Mouse (Mus musculus) limb, embryonic 14.5 days (tissue): ENCODE results near the gene Rprd1b. TPM values are rescaled to one million over a fixed set of nuclear protein-coding genes. Genes with fewer than 3 reads are reported as not detected.

ENCODE experiments used
- ATAC-seq: fragments of 200-750 bp; cut with Nextera tagmentation; 2 replicates; pipeline ENCODE4 v1.8.0; 2017; ENCODE audit warnings: low read depth, moderate number of reproducible peaks, moderate TSS enrichment; ENCODE audit not compliant: low FRiP score
- DNase-seq: peaks from one replicate; pipeline ENCODE4 v3.0.0-alpha.2; 2015; ENCODE audit warnings: low spot score
- H3K27ac ChIP-seq: fragments of 300-500 bp; sonication (generic); replicated peaks from 2 replicates; pipeline ENCODE4 v1.5.1; 2014; ENCODE audit warnings: low read depth, mild to moderate bottlenecking, low read length, moderate library complexity, mixed read lengths
- H3K27me3 ChIP-seq: fragments of 300-500 bp; sonication (generic); 2 replicates; pipeline ENCODE4 v1.6.1; 2014; ENCODE audit warnings: low read length, mixed read lengths; ENCODE audit not compliant: control insufficient read depth, insufficient read depth
- H3K36me3 ChIP-seq: fragments of 300-500 bp; sonication (generic); 2 replicates; pipeline ENCODE4 v1.6.1; 2014; ENCODE audit warnings: mild to moderate bottlenecking, low read length, moderate library complexity, mixed read lengths; ENCODE audit not compliant: control insufficient read depth, insufficient read depth
- H3K4me1 ChIP-seq: fragments of 300-500 bp; sonication (generic); 2 replicates; pipeline ENCODE4 v1.6.1; 2014; ENCODE audit warnings: antibody characterized with exemption, low read length, mixed read lengths; ENCODE audit not compliant: control insufficient read depth, insufficient read depth
- H3K4me2 ChIP-seq: fragments of 300-500 bp; sonication (generic); replicated peaks from 2 replicates; pipeline ENCODE4 v1.6.1; 2014; ENCODE audit warnings: low read depth, mild to moderate bottlenecking, low read length, moderate library complexity; ENCODE audit not compliant: severe bottlenecking
- H3K4me3 ChIP-seq: fragments of 300-500 bp; sonication (generic); replicated peaks from 2 replicates; pipeline ENCODE4 v1.5.1; 2014; ENCODE audit warnings: low read length
- H3K9ac ChIP-seq: fragments of 300-500 bp; sonication (generic); 2 replicates; pipeline ENCODE4 v1.6.1; 2014; ENCODE audit warnings: mild to moderate bottlenecking, low read depth, low read length, moderate library complexity; ENCODE audit not compliant: severe bottlenecking
- H3K9me3 ChIP-seq: fragments of 300-500 bp; sonication (generic); 2 replicates; pipeline ENCODE4 v1.6.1; 2016; ENCODE audit warnings: low read length; ENCODE audit not compliant: control insufficient read depth
- POLR2A ChIP-seq: fragments of 200-500 bp; IDR thresholded peaks from 2 replicates; pipeline ENCODE4 v1.8.0; 2012; ENCODE audit warnings: inconsistent platforms, mild to moderate bottlenecking, moderate library complexity, borderline replicate concordance; ENCODE audit not compliant: insufficient read depth, insufficient read length; ENCODE audit errors: extremely low read depth
- WGBS: fragments of 180-500 bp; shearing (Covaris S2); extraction: QIAGEN DNeasy Blood & Tissue Kit; methylation state at CpG from one replicate; pipeline ENCODE4 v1.1.7; 2014; 5-methylcytosine and 5-hydroxymethylcytosine counted together
- polyA plus RNA-seq, 2 experiments: library from polyadenylated mRNA; depleted of rRNA in 1 of 2; stranded (reverse) in 1 of 2; unstranded in 1 of 2; fragments of >200 nt; fragmentation: Nextera tagmentation in 1 of 2; extraction: Ambion mirVana in 1 of 2; gene quantifications; 2 replicates each; pipeline versions ENCODE4 v1.2.1 to v1.2.3; 2012 to 2014

The Rprd1b gene
- polyA plus RNA-seq (2012; rRNA removed) (30.6 and 32.5 TPM in 2 replicates), polyA plus RNA-seq (2014; fragmentation: Nextera tagmentation; extraction: Ambion mirVana) (37.1 and 44.8 TPM in 2 replicates)

DNA sequence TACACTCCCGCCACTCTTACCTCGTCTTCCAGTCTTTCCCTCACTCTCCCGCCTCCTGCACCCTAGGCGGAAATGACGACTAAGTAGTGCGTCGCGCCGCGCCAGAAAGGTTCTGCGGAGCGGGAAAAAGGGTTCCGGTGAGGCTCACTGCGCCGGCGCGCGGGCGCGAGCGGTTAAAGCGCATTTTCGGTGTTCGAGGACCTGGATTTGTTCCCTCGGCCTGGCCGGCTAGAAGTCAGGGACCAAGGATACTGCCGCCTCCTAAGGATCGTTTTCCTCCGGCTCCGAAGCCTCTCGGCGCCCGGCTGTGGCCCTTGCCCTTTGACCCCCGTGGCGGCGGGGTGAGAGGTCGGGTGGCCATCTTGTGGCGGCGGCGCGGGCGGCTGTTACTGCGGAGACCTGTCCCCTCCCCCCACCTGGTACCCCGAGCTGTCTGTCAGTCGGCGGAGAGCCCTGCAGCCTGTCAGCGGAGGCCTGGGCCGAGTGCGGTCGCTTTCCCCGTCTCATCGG, at the start of gene Rprd1b, which contains the start of gene Tti1:
Rprd1b (plus strand) TSS at position 144 of the 510 bp plus-strand sequence.
Tti1 (minus strand) TSS at position 80 of the 510 bp plus-strand sequence.
- WGBS, result 0% methylated on average over 47 of the region's 52 CpGs
- DNase-seq (peak; percentile 94), ATAC-seq (peak; percentile 94)
- H3K9ac ChIP-seq, result peak within 1 kb of the TSS; percentile 87
- peak within 1 kb of the TSS; percentile 95 for H3K27ac ChIP-seq
- H3K36me3 ChIP-seq, result no peaks in the 10 kb centered on the region
- TF ChIP-seq POLR2A, result peak; percentile 82; the same call in 1 of the 2 replicates
- no peaks in the 10 kb centered on the region for H3K27me3 ChIP-seq
- H3K4me1 ChIP-seq, result peaks cover 28% of the 10 kb centered on the region
- no peaks in the 10 kb centered on the region for H3K9me3 ChIP-seq
- H3K4me2 ChIP-seq, result peak within 1 kb of the TSS; percentile 79
- H3K4me3 ChIP-seq, result peak within 1 kb of the TSS; percentile 76

- H3K27me3 ChIP-seq, result no peaks in the 10 kb centered on the region; the same call in 1 of the 2 replicates
- no peak for TF ChIP-seq POLR2A
- H3K9ac ChIP-seq, result no peak overlapping the region
- H3K4me1 ChIP-seq, result peaks cover 14% of the 10 kb centered on the region
- DNase-seq, result no peak
- no peak overlapping the region for H3K4me2 ChIP-seq
- no peak overlapping the region for H3K27ac ChIP-seq
- no peak overlapping the region for H3K4me3 ChIP-seq
- peaks cover 6% of the 10 kb centered on the region for H3K36me3 ChIP-seq
- H3K9me3 ChIP-seq, result no peaks in the 10 kb centered on the region
- 76% methylated on average over 5 of the region's 5 CpGs for WGBS
- ATAC-seq, result no peak
These were observed 49.1 kb upstream of the Rprd1b start for GRCm38 (mm10) chr2:157979241-157979640.

- H3K27me3 ChIP-seq, result no peaks in the 10 kb centered on the region
- no peaks in the 10 kb centered on the region for H3K9me3 ChIP-seq
- no peak overlapping the region for H3K27ac ChIP-seq
- no peak overlapping the region for H3K9ac ChIP-seq
- 81% methylated on average over 3 of the region's 3 CpGs for WGBS
- H3K36me3 ChIP-seq, result peaks cover 10% of the 10 kb centered on the region
- no peak for TF ChIP-seq POLR2A
- DNase-seq, result no peak
- H3K4me1 ChIP-seq, result no peaks in the 10 kb centered on the region
- no peak for ATAC-seq
- no peak overlapping the region for H3K4me2 ChIP-seq
- H3K4me3 ChIP-seq, result no peak overlapping the region
These were observed 45.6 kb upstream of the Rprd1b start for GRCm38 (mm10) chr2:157982727-157983126.

GRCm38 (mm10) chr2:157983276-157983675, 45.0 kb upstream of the Rprd1b start:
- no peak for ATAC-seq
- 78% methylated on average over 4 of the region's 4 CpGs for WGBS
- no peak for TF ChIP-seq POLR2A

GRCm38 (mm10) chr2:157985611-157986010, 42.7 kb upstream of the Rprd1b start:
- DNase-seq, result no peak
- H3K4me3 ChIP-seq, result no peak overlapping the region
- H3K4me2 ChIP-seq, result no peak overlapping the region
- 87% methylated on average over 4 of the region's 4 CpGs for WGBS
- no peaks in the 10 kb centered on the region for H3K27me3 ChIP-seq
- ATAC-seq, result no peak
- no peaks in the 10 kb centered on the region for H3K9me3 ChIP-seq
- no peak for TF ChIP-seq POLR2A
- H3K27ac ChIP-seq, result no peak overlapping the region
- peaks cover 13% of the 10 kb centered on the region for H3K36me3 ChIP-seq
- no peak overlapping the region for H3K9ac ChIP-seq
- no peaks in the 10 kb centered on the region for H3K4me1 ChIP-seq

More at GRCm38 (mm10) chr2:157983276-157983675, 45.0 kb upstream of the Rprd1b start:
- H3K4me3 ChIP-seq, result no peak overlapping the region
- H3K27ac ChIP-seq, result no peak overlapping the region
- no peaks in the 10 kb centered on the region for H3K9me3 ChIP-seq
- no peak overlapping the region for H3K4me2 ChIP-seq
- no peak overlapping the region for H3K9ac ChIP-seq
- no peaks in the 10 kb centered on the region for H3K4me1 ChIP-seq
- H3K27me3 ChIP-seq, result no peaks in the 10 kb centered on the region
- H3K36me3 ChIP-seq, result peaks cover 10% of the 10 kb centered on the region
- no peak for DNase-seq
